14 mouse cellular contexts compared by ENCODE assay signal in genomic region chr1:154461521-154461920, GRCm38 (mm10).
DNase-seq lines count a peak whose midpoint lies in the region; ATAC-seq and TF ChIP-seq lines count a peak whose summit lies in the region.
"Had no signal": no experiment of that assay in that cellular context is flagged by ENCODE, and none has a peak within 500 bp of the region (broad histone marks: within the 10 kb centered on the region; RNA-seq: fewer than 3 reads in every experiment).

No protein-coding gene starts in this region.

- H3K27ac ChIP-seq in heart, postnatal 0 days (ENCODE audit: low read depth), result no peak overlapping the region
- no peak overlapping the region for H3K27ac ChIP-seq in hindbrain, postnatal 0 days
- H3K27ac ChIP-seq: forebrain, embryonic 12.5 days; liver, embryonic 13.5 days had no signal

- TF ChIP-seq CTCF in heart, postnatal 0 days (IDR thresholded peaks at IDR 0.05; ENCODE audit: low read depth), result peak; percentile 7; the same call in 1 of the 2 replicates
- TF ChIP-seq CTCF in hindbrain, postnatal 0 days (IDR thresholded peaks at IDR 0.05; ENCODE audit: low read depth), result no peak

- no peaks in the 10 kb centered on the region for H3K9me3 ChIP-seq in heart, postnatal 0 days (replicated peaks; ENCODE audit: control insufficient read depth, low read length)
- no peaks in the 10 kb centered on the region for H3K9me3 ChIP-seq in hindbrain, postnatal 0 days (ENCODE audit: low read length)
- H3K9me3 ChIP-seq: forebrain, embryonic 12.5 days; liver, embryonic 13.5 days had no signal

- peak; percentile 70; the same call in 1 of the 2 replicates for ATAC-seq in heart, postnatal 0 days (ENCODE audit: insufficient read depth, low read depth)
- no peak for ATAC-seq in hindbrain, postnatal 0 days
- ATAC-seq: CD4-positive, CD25-positive, alpha-beta regulatory T cell, adult 4 months; intestine, embryonic 16.5 days had no signal

- TF ChIP-seq EP300 in heart, postnatal 0 days (IDR thresholded peaks at IDR 0.05; ENCODE audit: low read depth), result no peak

- 0 out of 2 replicates have a peak, but pooled peaks cover 3% of the 10 kb centered on the region for H3K4me1 ChIP-seq in heart, postnatal 0 days (ENCODE audit: control insufficient read depth, insufficient read depth)
- no peaks in the 10 kb centered on the region for H3K4me1 ChIP-seq in hindbrain, postnatal 0 days (ENCODE audit: insufficient read depth, low read length)
- H3K4me1 ChIP-seq: forebrain, embryonic 12.5 days; liver, embryonic 13.5 days had no signal

- H3K4me2 ChIP-seq in heart, postnatal 0 days (ENCODE audit: low read depth, low read length), result no peak overlapping the region
- no peak overlapping the region for H3K4me2 ChIP-seq in hindbrain, postnatal 0 days (ENCODE audit: low read depth, low read length)
- H3K4me2 ChIP-seq: forebrain, embryonic 12.5 days; liver, embryonic 13.5 days had no signal

- no peak overlapping the region for H3K4me3 ChIP-seq in heart, postnatal 0 days (ENCODE audit: low read depth, low read length)
- H3K4me3 ChIP-seq in hindbrain, postnatal 0 days (ENCODE audit: low read length), result no peak overlapping the region
- H3K4me3 ChIP-seq: forebrain, embryonic 12.5 days; liver, embryonic 13.5 days; myocyte had no signal

- DNase-seq in gastrocnemius, adult 18-20 months (ENCODE audit: low spot score), result peak; percentile 84
- no peak for DNase-seq in gastrocnemius, postnatal 4 days (ENCODE audit: low spot score in 2 of 2)
- peak; percentile 2 for DNase-seq in adipocyte (ENCODE audit: low spot score)
- DNase-seq in cerebellum, postnatal 36 days, result peak; percentile 55 to 63
- peak; percentile 44 for DNase-seq in heart, postnatal 0 days (ENCODE audit: low spot score)
- no peak for DNase-seq in left cerebral cortex, adult 18-20 months (ENCODE audit: low spot score in 2 of 2)
- DNase-seq in right cerebral cortex, postnatal 36 days (ENCODE audit: low spot score in 2 of 2), result no peak
- no peak for DNase-seq in hindbrain, postnatal 0 days (ENCODE audit: low spot score)
- DNase-seq: layer of hippocampus, postnatal 36 days; liver, embryonic 13.5 days had no signal

- H3K9ac ChIP-seq in heart, postnatal 0 days (replicated peaks; ENCODE audit: low read depth, low read length), result no peak overlapping the region
- H3K9ac ChIP-seq in hindbrain, postnatal 0 days (replicated peaks; ENCODE audit: low read length), result no peak overlapping the region
- H3K9ac ChIP-seq: forebrain, embryonic 12.5 days; liver, embryonic 13.5 days had no signal

- no peaks in the 10 kb centered on the region for H3K36me3 ChIP-seq in heart, postnatal 0 days (replicated peaks; ENCODE audit: control insufficient read depth, insufficient read depth, low read length)
- H3K36me3 ChIP-seq in hindbrain, postnatal 0 days (ENCODE audit: insufficient read depth, low read length), result peaks cover 8% of the 10 kb centered on the region; the same call in 1 of the 2 replicates
- H3K36me3 ChIP-seq: forebrain, embryonic 12.5 days; liver, embryonic 13.5 days had no signal

- no peaks in the 10 kb centered on the region for H3K27me3 ChIP-seq in heart, postnatal 0 days (ENCODE audit: control insufficient read depth, insufficient read depth, low read length)
- H3K27me3 ChIP-seq in hindbrain, postnatal 0 days (ENCODE audit: insufficient read depth, low read length), result no peaks in the 10 kb centered on the region
- H3K27me3 ChIP-seq: forebrain, embryonic 12.5 days; liver, embryonic 13.5 days had no signal

- 47% methylated on average over 5 of the region's 5 CpGs for WGBS in heart, postnatal 0 days
- 84% methylated on average over 5 of the region's 5 CpGs for whole genome bisulfite sequencing in hindbrain, postnatal 0 days

Comparison
In these comparisons a context has a peak if more than half of its experiments do, and no peak if none do; other contexts are left out.
1. DNase-seq: peak in gastrocnemius, adult 18-20 months (single experiment), adipocyte (single experiment), cerebellum, postnatal 36 days (2 of 2) and heart, postnatal 0 days (single experiment); none in gastrocnemius, postnatal 4 days (0 of 2), left cerebral cortex, adult 18-20 months (0 of 2), right cerebral cortex, postnatal 36 days (0 of 2) and hindbrain, postnatal 0 days (single experiment).